Mouse (Mus musculus): ENCODE data around the gene Ctrb1. TPM values are rescaled to one million over a fixed set of nuclear protein-coding genes. Genes with fewer than 3 reads are reported as not detected.

The Ctrb1 gene
- polyA plus RNA-seq, 2 experiments, result 0.10 TPM; not detected in 1

DNA sequence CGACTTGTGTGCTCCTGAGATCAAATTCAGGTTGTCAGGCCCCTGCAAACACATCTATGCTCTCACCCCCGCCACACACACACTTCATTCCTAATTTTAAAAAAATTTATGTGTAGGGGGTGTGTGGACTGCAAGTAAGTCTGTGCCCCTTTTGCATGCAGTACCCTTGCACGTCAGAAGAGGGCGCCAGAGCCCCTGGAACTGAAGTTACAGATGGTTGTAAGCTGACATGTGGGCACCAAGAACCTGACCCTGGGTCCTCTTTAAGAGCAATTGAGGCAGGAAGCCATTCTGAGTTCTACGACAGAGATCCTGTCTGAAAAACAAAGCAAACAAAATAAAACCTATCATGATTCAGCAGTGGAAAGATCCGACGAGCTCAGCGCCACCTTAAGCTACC lies 14.6 kb downstream of the Ctrb1 start:
- Histone ChIP-seq H3K36me3 (ENCODE audit: control insufficient read depth, insufficient read depth, low read length) (peaks cover 13% of the 10 kb centered on the region; the same call in 1 of the 2 replicates), H3K4me2 (replicated peaks; ENCODE audit: low read depth, low read length, severe bottlenecking) (no peak overlapping the region), H3K9me3 (ENCODE audit: control insufficient read depth, low read length) (peaks cover 4% of the 10 kb centered on the region; the same call in 1 of the 2 replicates), H3K4me1 (ENCODE audit: control insufficient read depth, insufficient read depth, low read length) (no peaks in the 10 kb centered on the region), H3K9ac (ENCODE audit: low read depth, low read length, severe bottlenecking) (no peak overlapping the region), H3K27me3 (ENCODE audit: control insufficient read depth, insufficient read depth, low read length) (no peaks in the 10 kb centered on the region), H3K27ac (replicated peaks; ENCODE audit: low read depth, low read length) (no peak overlapping the region), H3K4me3 (replicated peaks; ENCODE audit: low read length) (no peak overlapping the region)
- no peak for ATAC-seq (ENCODE audit: low FRiP score, low read depth)
- DNase-seq (ENCODE audit: low spot score), result no peak
- WGBS, result 72% methylated on average over 8 of the region's 8 CpGs
- TF ChIP-seq POLR2A (IDR thresholded peaks at IDR 0.05; ENCODE audit: borderline replicate concordance, extremely low read depth, insufficient read depth, insufficient read length), result no peak

DNA sequence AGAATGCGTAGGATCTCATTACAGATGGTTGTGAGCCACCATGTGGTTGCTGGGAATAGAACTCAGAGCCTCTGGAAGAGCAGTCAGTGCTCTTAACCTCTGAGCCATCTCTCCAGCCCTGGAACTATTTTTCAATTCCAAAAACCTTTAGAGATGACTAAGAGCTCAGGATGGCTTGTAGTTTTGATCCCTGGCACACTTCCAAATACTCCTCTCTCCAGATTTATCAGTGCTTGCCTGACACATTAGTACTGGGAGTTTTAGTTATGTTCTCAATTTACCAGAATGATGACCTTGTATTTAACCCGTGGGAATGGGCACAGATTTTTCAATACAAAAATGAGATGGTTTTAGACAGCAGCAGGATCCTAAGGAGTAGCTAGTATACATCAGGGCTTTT lies 24.1 kb downstream of the Ctrb1 start:
- ATAC-seq (ENCODE audit: low FRiP score, low read depth), result no peak

DNA sequence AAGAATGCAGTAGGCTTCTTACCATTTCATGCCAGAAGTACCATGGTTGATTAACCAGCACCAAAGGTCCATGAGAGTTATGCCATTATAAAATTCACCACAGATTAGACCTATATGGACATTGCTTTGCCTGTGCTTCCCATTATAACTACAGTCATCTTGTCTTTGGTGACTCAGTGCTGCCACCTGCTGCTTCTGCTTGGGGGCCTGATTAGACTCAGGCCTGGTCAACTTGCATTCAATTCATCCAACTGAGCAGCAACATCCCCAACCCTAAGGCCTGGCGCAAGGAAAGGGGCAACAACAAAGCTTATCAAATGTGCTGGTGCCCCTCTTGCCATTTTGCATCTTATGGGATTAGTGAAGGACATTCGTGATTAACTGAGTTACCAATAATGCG lies 28.3 kb downstream of the Ctrb1 start:
- ATAC-seq (ENCODE audit: low FRiP score, low read depth) (no peak), DNase-seq (ENCODE audit: low spot score) (peak; percentile 21)
- 91% methylated on average over 3 of the region's 3 CpGs for WGBS

More for the DNA sequence above, 24.1 kb downstream of the Ctrb1 start:
- H3K4me1 ChIP-seq (ENCODE audit: control insufficient read depth, insufficient read depth, low read length), result no peaks in the 10 kb centered on the region
- H3K27ac ChIP-seq (replicated peaks; ENCODE audit: low read depth, low read length), result no peak overlapping the region
- no peak overlapping the region for H3K4me3 ChIP-seq (replicated peaks; ENCODE audit: low read length)
- H3K4me2 ChIP-seq (replicated peaks; ENCODE audit: low read depth, low read length, severe bottlenecking), result no peak overlapping the region
- no peaks in the 10 kb centered on the region for H3K9me3 ChIP-seq (ENCODE audit: control insufficient read depth, low read length)
- 92% methylated on average over 2 of the region's 2 CpGs for WGBS
- TF ChIP-seq POLR2A (IDR thresholded peaks at IDR 0.05; ENCODE audit: borderline replicate concordance, extremely low read depth, insufficient read depth, insufficient read length), result no peak
- no peak for DNase-seq (ENCODE audit: low spot score)
- H3K9ac ChIP-seq (ENCODE audit: low read depth, low read length, severe bottlenecking), result no peak overlapping the region
- no peaks in the 10 kb centered on the region for H3K27me3 ChIP-seq (ENCODE audit: control insufficient read depth, insufficient read depth, low read length)
- H3K36me3 ChIP-seq (ENCODE audit: control insufficient read depth, insufficient read depth, low read length), result peaks cover 46% of the 10 kb centered on the region

DNA sequence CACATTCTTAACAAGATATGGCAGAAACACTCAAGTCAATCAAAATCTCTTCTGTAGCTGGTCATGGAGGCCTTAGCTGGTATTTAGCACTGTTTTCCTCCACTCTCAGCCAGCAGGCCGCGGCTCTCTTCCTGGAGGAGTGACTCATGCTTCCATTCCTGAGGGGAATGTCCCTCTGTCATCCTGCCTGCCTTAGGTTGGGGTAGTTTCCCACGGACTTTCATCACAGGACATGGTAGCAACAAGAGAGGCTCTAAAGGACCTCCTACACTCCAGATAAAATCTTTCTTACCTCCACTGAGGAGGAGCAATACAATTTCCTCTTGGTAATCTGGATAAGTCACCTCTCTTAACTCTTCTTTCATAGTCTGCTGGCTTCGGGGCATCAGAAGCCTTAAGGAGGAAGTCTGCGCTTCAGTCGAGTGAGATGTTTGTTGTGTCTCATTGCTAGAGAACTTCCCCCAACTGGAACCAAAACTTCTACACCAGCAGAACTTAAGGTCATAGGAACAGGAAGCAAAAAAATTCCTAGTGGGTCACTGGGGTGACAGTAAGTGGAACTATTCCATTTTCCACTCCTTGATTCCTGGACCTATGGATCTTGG lies 31.9 kb downstream of the Ctrb1 start:
- no peaks in the 10 kb centered on the region for H3K27me3 ChIP-seq (ENCODE audit: control insufficient read depth, insufficient read depth, low read length)
- TF ChIP-seq POLR2A (IDR thresholded peaks at IDR 0.05; ENCODE audit: borderline replicate concordance, extremely low read depth, insufficient read depth, insufficient read length), result no peak
- H3K4me2 ChIP-seq (replicated peaks; ENCODE audit: low read depth, low read length, severe bottlenecking), result no peak overlapping the region
- WGBS, result 84% methylated on average over 6 of the region's 6 CpGs
- H3K4me3 ChIP-seq (replicated peaks; ENCODE audit: low read length), result no peak overlapping the region
- H3K9me3 ChIP-seq (ENCODE audit: control insufficient read depth, low read length), result no peaks in the 10 kb centered on the region
- no peak overlapping the region for H3K9ac ChIP-seq (ENCODE audit: low read depth, low read length, severe bottlenecking)
- no peaks in the 10 kb centered on the region for H3K4me1 ChIP-seq (ENCODE audit: control insufficient read depth, insufficient read depth, low read length)
- no peak overlapping the region for H3K27ac ChIP-seq (replicated peaks; ENCODE audit: low read depth, low read length)
- DNase-seq (ENCODE audit: low spot score) (no peak), ATAC-seq (ENCODE audit: low FRiP score, low read depth) (no peak)
- H3K36me3 ChIP-seq (ENCODE audit: control insufficient read depth, insufficient read depth, low read length), result peaks cover 23% of the 10 kb centered on the region

More for the DNA sequence above, 28.3 kb downstream of the Ctrb1 start:
- TF ChIP-seq POLR2A (IDR thresholded peaks at IDR 0.05; ENCODE audit: borderline replicate concordance, extremely low read depth, insufficient read depth, insufficient read length), result no peak
- Histone ChIP-seq H3K27ac (replicated peaks; ENCODE audit: low read depth, low read length) (no peak overlapping the region), H3K9me3 (ENCODE audit: control insufficient read depth, low read length) (no peaks in the 10 kb centered on the region), H3K27me3 (ENCODE audit: control insufficient read depth, insufficient read depth, low read length) (no peaks in the 10 kb centered on the region), H3K36me3 (ENCODE audit: control insufficient read depth, insufficient read depth, low read length) (peaks cover 32% of the 10 kb centered on the region), H3K4me3 (replicated peaks; ENCODE audit: low read length) (no peak overlapping the region), H3K9ac (ENCODE audit: low read depth, low read length, severe bottlenecking) (no peak overlapping the region), H3K4me1 (ENCODE audit: control insufficient read depth, insufficient read depth, low read length) (no peaks in the 10 kb centered on the region), H3K4me2 (replicated peaks; ENCODE audit: low read depth, low read length, severe bottlenecking) (no peak overlapping the region)

DNA sequence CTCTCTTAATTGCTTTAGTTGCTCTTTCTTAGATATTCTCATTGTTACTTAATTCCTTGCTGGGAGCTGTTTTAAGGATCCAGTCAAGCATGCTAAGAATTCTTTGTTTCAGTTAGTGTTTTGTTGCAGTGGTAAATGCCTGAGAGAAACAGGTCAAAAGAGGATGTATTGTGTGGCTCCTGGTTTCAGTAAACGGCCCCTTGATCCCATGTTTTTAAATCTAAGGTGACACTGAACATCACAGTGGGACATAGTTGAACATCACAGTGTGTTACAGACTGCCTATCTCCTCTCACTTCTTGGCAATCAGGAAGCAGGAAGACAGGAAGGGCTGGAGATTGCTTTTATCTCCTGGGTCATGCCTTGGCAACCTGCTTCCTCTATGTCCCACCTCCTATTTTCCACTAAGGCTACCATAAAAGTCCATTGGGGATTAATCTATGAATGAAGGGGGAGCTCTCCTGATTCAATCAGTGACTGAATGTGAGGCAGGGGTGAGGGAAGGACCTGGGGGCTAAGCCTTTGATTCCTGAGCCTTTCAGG lies 33.4 kb downstream of the Ctrb1 start:
- Histone ChIP-seq H3K9ac (ENCODE audit: low read depth, low read length, severe bottlenecking) (no peak overlapping the region), H3K4me1 (ENCODE audit: control insufficient read depth, insufficient read depth, low read length) (no peaks in the 10 kb centered on the region), H3K36me3 (ENCODE audit: control insufficient read depth, insufficient read depth, low read length) (peaks cover 23% of the 10 kb centered on the region), H3K27ac (replicated peaks; ENCODE audit: low read depth, low read length) (no peak overlapping the region), H3K4me3 (replicated peaks; ENCODE audit: low read length) (no peak overlapping the region), H3K4me2 (replicated peaks; ENCODE audit: low read depth, low read length, severe bottlenecking) (no peak overlapping the region), H3K27me3 (ENCODE audit: control insufficient read depth, insufficient read depth, low read length) (no peaks in the 10 kb centered on the region), H3K9me3 (ENCODE audit: control insufficient read depth, low read length) (no peaks in the 10 kb centered on the region)
- DNase-seq (ENCODE audit: low spot score), result no peak
- no peak for TF ChIP-seq POLR2A (IDR thresholded peaks at IDR 0.05; ENCODE audit: borderline replicate concordance, extremely low read depth, insufficient read depth, insufficient read length)
- 72% methylated on average over 1 of the region's 1 CpGs for WGBS
- ATAC-seq (ENCODE audit: low FRiP score, low read depth), result no peak
